ENCODE assay signal across 1 mouse cellular context in the genomic region with DNA sequence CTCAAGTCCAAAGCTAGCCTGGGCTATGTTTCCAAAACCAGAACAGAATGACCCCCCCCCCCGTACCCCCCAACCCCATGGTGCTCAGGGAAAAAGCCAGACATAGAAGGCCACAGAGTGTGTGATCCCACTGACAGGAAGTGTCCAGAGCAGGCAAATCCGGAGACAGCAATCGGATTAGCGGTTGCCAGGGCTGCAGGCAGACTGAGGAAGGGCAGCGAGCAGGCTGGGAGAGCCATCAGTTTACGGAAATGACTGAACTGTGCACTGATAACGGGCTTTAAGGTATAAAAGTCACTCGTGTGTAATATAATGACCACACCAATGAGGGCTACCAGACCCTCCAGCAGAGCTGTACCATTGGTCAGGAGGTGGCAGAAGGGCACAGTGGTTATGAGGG.
TF ChIP-seq lines count a peak whose summit lies in the region.

No protein-coding gene starts in this region.

TF ChIP-seq in MEL, 35 proteins besides CTCF, POLR2A, EP300 and RAD21:
- TF ChIP-seq GATA1 (IDR thresholded peaks at IDR 0.05; ENCODE audit: low read depth, low read length) (0 out of 2 replicates have a peak, but pooled peaks have one; percentile 22), TBP (IDR thresholded peaks at IDR 0.05; ENCODE audit: low read depth, low read length) (no peak), MAFK (IDR thresholded peaks at IDR 0.05; ENCODE audit: borderline replicate concordance, low read depth, low read length) (no peak)
